Mouse (Mus musculus) bone marrow macrophage, adult 2 months (primary cell): ENCODE measurements at regions not wholly inside any gene's neighbourhood (a gene's known extent, or its start where the extent isn't known, plus 50 kb on each side); places are given as distances from the start of the nearest gene placed in this dataset.

Source experiments
- CTCF ChIP-seq: IDR thresholded peaks from 2 replicates; pipeline ENCODE4 v1.5.1; 2012; ENCODE audit warnings: low read depth, mild to moderate bottlenecking, low read length, moderate library complexity
- POLR2A ChIP-seq: IDR thresholded peaks from 2 replicates; pipeline ENCODE4 v1.6.1; 2012; ENCODE audit warnings: mild to moderate bottlenecking, low read depth, low read length, borderline replicate concordance

GRCm38 (mm10) chr5:37901861-37902291, 77.5 kb upstream of the Msx1 start:
- no peak for TF ChIP-seq POLR2A
- no peak for TF ChIP-seq CTCF
